Mouse (Mus musculus) B cell, adult 67 days (primary cell): ENCODE results near the gene Pigb. TPM values are rescaled to one million over a fixed set of nuclear protein-coding genes. Genes with fewer than 3 reads are reported as not detected.

ENCODE experiments used
- total RNA-seq, 2 experiments: library from RNA; stranded (reverse); gene quantifications; 4 replicates each; pipeline ENCODE4 v1.2.4; 2023

Gene Pigb
- total RNA-seq: 10 to 100 TPM; 12.7 to 21.8 TPM

GRCm38 (mm10) chr9:73040080-73040479, at the start of gene Pigb:
Gene Pigb (minus strand): TSS chr9:73040378.

DNA sequence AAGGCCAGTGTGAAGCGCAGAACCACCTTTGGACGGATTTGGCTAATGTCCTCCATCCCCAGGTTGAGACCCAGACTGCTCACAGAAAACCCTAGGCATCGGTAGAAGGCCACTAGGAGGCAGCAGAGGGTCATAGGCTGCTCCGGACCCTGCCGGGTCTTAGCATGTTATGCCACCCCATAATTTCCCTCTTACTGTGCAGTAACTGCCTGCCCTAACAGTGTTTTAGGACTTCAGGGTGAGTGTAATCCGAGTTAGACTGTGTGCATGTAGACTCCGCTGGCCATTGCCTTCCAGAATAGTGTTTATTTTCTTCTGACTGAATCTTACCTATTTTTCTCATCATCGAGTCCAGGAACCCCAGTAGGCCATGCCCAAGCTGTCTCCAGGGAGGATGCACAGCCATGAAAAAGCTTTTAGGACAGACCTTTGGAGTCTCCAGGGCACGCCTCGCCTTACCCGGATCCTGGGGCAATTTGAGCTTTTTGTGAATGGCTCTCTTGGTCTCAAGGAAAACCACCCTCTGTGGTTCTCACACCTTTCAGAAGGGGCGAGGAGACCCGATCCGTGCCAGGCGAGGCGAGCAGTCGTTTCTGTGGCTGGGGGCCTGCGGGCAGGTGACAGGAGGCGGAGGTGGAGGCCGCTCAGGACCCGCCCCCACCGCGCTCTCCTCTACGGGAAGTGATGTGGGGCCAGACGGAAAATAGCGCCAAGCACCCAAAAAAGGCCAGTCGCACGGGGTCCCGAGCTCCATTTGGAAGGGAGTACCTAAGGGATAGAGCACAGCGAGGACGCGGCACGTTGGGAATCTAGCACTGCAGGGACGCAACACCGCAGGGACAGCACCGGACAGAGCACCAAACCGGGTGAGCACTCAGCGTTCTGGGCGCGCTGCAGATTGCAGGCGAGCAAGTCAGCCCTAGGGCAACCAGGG, 4.2 kb upstream of the Pigb start, which contains the start of gene Rab27a:
TSS of gene Rab27a (plus strand) at position 709 of the 934 bp plus-strand sequence.

DNA sequence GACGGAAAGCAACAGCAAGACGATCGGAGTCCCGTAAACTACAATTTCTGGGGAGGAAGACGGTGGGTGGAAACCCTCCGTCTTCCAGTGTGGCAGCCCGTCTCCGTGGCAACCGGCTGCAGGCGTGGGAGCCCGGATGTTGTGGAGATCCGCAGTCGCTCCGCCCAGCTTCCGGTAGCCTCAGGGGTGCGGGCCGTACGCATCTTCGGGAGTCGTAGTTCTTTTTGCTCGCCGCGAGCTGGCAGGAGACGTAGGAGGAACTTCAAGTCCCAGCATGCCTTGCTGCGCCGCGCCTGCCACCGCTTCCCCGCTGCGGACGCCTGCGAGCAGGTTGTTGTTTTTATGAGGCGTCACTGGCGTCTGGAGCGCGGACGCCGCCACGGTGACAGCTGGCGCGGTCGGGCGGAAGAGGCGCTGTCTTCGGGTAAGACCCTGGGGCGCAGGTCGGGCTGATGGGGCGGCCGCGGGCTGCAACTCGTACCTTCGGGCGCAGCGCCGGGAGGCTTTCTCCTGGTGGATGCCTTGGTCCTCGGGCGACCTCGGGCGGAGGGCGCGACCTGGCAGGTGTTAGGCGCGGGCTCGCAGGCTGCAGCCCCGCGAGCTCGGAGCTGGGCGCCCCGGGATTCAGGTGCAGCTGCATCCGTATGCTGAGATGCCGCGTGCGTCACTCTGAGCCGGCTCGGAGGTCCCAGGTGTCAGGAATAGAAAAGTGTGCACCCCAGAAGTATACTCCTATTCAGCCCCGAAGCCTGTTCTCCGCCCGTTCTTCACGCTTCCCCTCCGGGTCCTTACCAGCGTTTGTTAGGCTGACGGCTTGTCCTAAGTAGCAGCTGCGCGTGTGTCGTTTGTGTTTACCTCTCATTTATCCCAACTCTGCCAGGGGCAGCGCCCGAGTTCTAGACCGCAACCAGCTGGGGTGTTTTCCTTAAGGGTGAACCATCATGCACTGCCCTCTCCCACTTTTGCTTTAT, 54.6 kb downstream of the Pigb start, which contains the start of the genes Ccpg1os and Ccpg1:
TSS of gene Ccpg1os (minus strand) at position 133 of the 971 bp plus-strand sequence.
TSS of gene Ccpg1 (plus strand) at position 180 of the 971 bp plus-strand sequence.

GRCm38 (mm10) chr9:72958521-72959450, 81.4 kb downstream of the Pigb start, which contains the start of the genes Dyx1c1 and Gm44503:
Gene Dyx1c1 (plus strand): TSS chr9:72958785.
Gene Gm44503 (plus strand): TSS chr9:72958852.

Other genes with a start within 250 kb of the Pigb start
- under 1 TPM; 0.35 to 0.68 TPM for gene Prtg, start 233.5 kb downstream of the Pigb start, total RNA-seq
- gene Pygo1, start 114.7 kb downstream of the Pigb start, total RNA-seq: not detected
- gene Dyx1c1, start 81.6 kb downstream of the Pigb start, total RNA-seq: under 1 TPM in 1 of 2 experiments, not detected in 1; 0.44 TPM
- gene Gm44503, start 81.5 kb downstream of the Pigb start, total RNA-seq: not detected
- 1 to 10 TPM; 3.9 to 4.3 TPM for gene Ccpg1os, start 55.0 kb downstream of the Pigb start, total RNA-seq
- 10 to 100 TPM; 44.8 to 50.0 TPM for gene Ccpg1, start 54.9 kb downstream of the Pigb start, total RNA-seq
- 10 to 100 TPM; 14.1 to 15.2 TPM for gene Rab27a, start 4.5 kb upstream of the Pigb start, total RNA-seq
- 1 to 10 TPM; 1.6 to 1.7 TPM for gene Khdc3, start 61.5 kb upstream of the Pigb start, total RNA-seq
- not detected for gene Gm20509, start 62.1 kb upstream of the Pigb start, total RNA-seq
- gene Rsl24d1, start 73.0 kb upstream of the Pigb start, total RNA-seq: 10 to 100 TPM; 67.1 to 67.8 TPM